Mouse (Mus musculus) cerebellum, postnatal 4 days (tissue): ENCODE measurements at regions not wholly inside any gene's neighbourhood (a gene's known extent, or its start where the extent isn't known, plus 50 kb on each side); places are given as distances from the start of the nearest gene placed in this dataset.

Source experiments
- DNase-seq, 2 experiments: peaks; one replicate each; pipeline ENCODE4 v3.0.0; 2022; ENCODE audit warnings: low spot score in 2 of 2, mixed read lengths in 1 of 2

DNA sequence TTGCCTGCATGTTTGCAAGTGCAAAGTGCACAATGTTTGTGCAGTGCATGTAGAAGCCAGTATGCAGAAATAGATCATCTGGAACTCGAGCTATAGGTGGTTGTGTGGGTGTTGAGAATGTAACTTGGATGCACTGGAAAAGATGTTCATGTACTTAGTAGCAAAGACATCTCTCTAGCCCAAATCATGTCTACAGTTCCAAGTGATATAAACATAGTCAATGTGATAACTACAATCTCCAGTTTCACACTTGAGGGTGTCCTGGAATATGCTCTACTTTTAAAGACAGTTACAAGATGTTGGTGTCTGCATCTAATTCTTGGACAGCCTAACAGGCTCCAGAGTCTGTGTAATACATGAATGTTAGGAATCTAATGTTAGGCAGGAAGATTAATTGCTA, 657.4 kb downstream of the Nsun3 start:
- DNase-seq = no peak

DNA sequence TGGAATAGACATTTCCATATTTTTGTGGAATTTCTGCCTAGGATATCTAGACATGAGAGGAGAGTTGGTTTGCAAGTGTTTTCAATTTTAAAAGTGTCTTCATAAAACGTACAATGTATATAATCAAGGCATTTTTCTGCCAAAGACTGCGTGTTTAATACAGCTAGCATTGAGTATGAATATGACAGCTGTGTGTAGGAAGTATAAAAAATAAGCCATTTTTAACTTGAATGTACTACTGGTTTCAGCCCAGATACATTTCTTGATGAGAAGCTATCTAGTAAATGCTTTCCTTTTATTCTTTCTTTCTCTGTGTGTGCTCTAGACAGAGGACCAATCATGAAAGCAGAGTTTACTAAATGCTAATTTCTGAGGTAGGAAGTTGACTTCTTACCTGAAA, 658.5 kb downstream of the Nsun3 start:
- no peak for DNase-seq

GRCm38 (mm10) chr16:62125779-62126178, 660.8 kb downstream of the Nsun3 start:
- peak in 1 of 2 experiments; percentile 1 for DNase-seq
